Mouse (Mus musculus): Measurements from ENCODE around the gene D430042O09Rik. TPM values are rescaled to one million over a fixed set of nuclear protein-coding genes. Genes with fewer than 3 reads are reported as not detected.

The D430042O09Rik gene
- polyA plus RNA-seq, 1 experiment = 10.4 TPM

DNA sequence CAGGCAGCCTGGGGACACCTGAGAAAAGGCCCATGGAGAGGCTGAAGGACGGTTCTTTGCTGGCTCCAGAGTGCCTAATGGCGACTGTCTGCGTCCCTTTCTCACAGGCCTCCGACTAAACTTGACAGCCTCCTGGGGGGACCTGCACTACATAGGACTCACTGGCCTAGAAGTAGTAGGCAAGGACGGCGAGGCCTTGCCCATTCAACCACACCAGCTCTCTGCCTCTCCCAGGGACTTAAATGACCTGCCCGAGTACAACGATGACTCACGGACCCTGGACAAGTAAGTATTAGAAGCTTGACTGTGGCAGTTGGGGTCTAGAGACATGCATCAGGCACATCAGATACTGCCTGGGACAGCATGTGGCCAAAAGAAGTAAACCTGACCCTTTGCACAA is 152.7 kb downstream of the D430042O09Rik start:
- WGBS = 93% methylated on average over 9 of the region's 9 CpGs
- DNase-seq (ENCODE audit: low read depth, low spot score) = no peak

DNA sequence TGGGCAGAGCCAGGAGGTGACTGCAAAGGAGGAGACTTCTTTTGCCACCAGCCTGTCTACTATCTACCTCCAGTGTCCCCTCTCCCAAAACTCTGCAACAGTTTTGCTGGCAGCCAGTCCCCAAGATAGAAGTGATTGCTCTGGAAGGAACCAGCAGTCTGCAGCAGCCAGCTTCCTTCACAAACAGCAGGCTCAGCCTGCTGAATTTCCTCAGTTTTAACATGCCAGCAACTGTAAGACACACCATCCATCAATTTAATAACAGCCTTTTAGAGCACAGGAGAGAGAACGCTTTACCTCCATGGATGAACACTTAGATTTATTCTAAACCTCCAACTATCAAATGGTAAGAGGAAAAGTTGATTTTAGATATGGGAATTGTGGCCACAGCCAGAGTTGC is 156.3 kb downstream of the D430042O09Rik start:
- DNase-seq (ENCODE audit: low read depth, low spot score) = no peak
- WGBS = 84% methylated on average over 1 of the region's 1 CpGs

GRCm38 (mm10) chr7:125865234-125865633 is 157.5 kb downstream of the D430042O09Rik start:
- DNase-seq (ENCODE audit: low read depth, low spot score) = no peak
- 68% methylated on average over 11 of the region's 11 CpGs for WGBS

DNA sequence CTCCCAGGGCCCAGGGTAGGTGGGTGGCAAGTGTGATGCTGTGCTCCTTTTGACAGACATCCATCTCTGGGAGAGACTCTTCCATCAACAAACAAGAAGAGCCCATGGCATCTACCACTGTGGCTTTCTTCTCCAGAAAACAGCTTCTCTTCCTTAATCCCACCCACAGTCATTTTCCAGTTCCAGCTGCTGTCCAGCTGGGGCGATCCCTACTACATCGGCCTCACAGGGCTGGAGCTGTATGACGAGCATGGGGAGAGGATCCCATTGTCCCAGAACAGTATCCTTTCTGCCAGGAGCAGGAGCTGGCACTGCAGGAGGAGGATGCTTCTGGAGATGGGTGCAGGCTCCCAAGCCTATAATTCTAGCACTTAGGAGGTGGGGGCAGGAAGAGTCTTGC is 160.9 kb downstream of the D430042O09Rik start:
- WGBS = 88% methylated on average over 3 of the region's 3 CpGs

DNA sequence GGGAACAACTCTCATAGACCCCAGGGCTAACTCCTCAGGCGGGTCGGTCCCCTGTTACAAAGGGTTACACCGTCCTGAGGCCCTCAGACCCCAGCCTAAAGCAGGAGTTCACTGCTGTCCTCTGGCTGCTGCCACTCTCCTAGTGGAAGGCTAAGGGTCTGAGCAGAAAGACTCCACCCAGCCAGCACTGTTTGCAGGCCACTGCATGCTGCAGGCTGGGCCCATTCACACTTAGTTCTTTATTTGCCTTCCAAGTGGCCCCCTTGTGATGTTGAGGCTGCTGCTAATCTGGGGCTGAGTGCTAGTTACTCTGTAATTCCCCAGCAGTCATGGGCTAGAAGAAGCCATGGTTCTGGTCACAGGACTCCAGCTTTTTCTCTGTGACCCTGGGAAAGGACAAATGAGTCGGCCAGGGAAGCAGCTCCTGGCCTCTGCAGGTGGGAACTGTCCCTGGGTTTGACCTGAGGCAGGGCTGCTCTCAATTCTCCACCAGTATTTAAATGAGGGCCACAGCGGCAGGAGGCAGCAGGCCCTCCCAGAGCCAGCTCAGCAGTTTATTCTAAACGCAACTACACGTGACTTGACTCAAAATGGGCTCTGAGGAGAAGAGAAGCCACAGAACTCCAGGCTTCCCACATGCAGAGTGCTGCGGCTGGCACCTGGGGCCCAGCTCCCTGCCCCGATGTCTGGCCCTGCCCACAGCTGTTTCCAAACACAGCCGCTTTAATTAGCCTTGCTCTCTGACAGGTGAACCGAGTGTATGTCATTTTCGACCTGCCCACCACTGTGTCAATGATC is 163.9 kb downstream of the D430042O09Rik start:
- 54% methylated on average over 12 of the region's 12 CpGs for WGBS

More for the DNA sequence above, 160.9 kb downstream of the D430042O09Rik start:
- DNase-seq (ENCODE audit: low read depth, low spot score) = no peak

GRCm38 (mm10) chr7:125872202-125872580 is 164.5 kb downstream of the D430042O09Rik start:
- DNase-seq (ENCODE audit: low read depth, low spot score) = no peak
- WGBS = 64% methylated on average over 6 of the region's 6 CpGs

More for the DNA sequence above, 163.9 kb downstream of the D430042O09Rik start:
- no peak for DNase-seq (ENCODE audit: low read depth, low spot score)

DNA sequence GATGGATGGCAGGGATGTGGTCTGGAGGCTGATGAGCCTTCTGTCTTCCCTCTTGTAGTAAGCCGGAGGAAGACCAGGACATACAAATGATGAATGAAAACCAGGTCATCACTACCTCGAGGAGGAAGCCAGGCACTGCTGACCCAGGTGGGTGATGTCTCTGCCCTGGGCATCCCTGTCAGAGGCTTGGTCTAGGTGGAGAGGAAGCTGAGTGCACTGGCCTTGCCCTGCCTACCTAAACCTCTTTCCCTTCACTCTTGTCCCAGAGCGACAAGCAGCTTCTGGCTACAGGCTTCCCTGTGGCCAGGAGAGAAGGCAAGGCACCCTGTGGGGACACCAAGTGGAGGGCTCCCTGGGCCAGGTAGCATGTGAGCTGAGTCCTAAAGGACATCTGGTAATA is 165.2 kb downstream of the D430042O09Rik start:
- WGBS = 88% methylated on average over 3 of the region's 3 CpGs
- DNase-seq (ENCODE audit: low read depth, low spot score) = no peak

DNA sequence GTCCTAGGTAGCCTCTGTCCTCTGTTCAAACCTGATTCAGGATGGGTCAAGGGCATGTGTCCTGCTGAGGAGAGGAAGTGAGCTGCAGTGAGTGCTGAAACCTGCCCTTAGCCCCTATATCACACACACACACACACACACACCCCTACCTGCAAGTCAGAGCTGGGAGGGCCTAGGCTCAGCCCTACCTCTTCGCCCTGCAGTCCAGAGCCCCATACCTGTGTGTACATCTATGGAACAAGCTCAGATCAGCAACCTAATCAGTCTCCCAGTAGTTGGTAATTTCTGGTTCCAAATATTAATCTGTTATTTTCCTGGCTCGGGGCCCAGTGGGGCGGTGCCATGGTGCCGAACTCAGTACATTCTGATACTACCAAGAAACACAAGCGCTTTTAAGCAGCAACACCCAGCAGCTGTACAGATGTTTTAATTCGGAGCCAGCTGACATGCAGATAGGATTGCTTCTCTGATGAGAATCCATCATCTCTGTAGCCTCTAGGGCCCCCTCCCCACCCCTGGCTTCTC is 166.3 kb downstream of the D430042O09Rik start:
- 75% methylated on average over 6 of the region's 6 CpGs for WGBS

DNA sequence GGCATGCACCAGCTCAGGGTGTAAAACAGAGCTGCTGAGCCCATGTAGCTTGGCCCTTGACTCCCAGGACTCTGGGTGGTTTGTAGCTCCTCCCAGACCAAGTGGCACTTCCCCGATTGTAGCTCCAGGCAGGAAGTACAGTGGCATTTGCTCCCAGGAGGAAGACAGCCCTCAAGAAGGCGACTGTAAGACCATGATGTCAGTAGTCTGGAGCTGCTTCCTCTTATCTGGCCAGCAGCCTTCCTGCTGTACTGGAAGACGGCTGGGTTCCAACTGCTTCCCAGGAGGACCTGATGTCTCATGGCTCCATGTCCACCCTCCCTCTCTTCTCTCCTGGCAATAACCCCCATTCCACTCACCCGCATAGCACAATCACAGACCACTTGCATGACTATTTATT is 170.4 kb downstream of the D430042O09Rik start:
- 43% methylated on average over 4 of the region's 4 CpGs for WGBS
- DNase-seq (ENCODE audit: low read depth, low spot score) = no peak

More for the DNA sequence above, 166.3 kb downstream of the D430042O09Rik start:
- no peak for DNase-seq (ENCODE audit: low read depth, low spot score)

GRCm38 (mm10) chr7:125883232-125883631 is 175.5 kb downstream of the D430042O09Rik start:
- WGBS = 77% methylated on average over 2 of the region's 2 CpGs
- no peak for DNase-seq (ENCODE audit: low read depth, low spot score)

DNA sequence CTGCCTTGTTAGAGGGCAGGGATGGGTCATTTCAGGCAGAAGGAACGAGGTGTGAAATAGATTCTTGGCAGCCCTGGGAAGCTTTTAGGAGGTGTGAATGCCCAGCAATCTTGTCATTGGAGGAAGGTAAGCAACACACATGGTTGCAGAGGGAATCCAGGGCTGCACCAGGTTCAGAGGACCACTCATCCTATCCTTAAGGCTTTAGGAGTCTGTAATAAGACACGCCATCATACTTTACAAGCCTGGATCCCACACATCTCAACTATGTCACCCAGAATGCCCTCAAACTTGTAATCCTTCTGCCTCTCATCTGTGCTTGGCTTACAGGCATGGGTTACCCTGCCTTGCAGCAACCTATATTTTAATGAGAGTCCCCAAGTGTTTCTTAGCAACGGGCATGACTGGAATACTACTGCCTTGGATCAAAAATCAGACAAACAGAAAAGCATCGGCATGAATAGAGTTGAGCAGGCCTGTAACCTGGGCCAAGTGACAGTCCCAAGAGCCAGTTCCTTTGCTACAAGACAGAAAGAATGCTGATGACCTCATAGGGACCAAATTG is 178.5 kb downstream of the D430042O09Rik start:
- WGBS = 60% methylated on average over 4 of the region's 4 CpGs
- DNase-seq (ENCODE audit: low read depth, low spot score) = no peak

DNA sequence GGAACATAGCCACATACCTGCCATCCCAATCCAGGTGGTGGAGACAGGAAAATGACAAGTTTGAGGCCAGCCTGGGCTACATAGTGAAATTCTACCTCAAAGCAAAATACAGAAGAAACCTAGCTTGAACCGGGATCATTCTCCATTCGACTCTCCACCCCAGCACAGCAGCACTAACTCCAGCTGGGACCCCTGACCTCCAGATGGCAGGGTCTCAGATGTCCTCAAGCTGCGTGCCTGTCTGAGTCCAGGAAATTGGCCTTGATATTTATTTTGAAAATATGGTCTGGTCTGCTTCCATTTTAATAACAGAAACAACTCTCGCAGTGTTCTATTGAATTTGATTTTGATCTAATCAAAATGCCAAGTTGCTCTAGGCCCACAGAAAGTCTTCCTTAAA is 179.4 kb downstream of the D430042O09Rik start:
- DNase-seq (ENCODE audit: low read depth, low spot score) = no peak
- 80% methylated on average over 4 of the region's 4 CpGs for whole genome bisulfite sequencing

DNA sequence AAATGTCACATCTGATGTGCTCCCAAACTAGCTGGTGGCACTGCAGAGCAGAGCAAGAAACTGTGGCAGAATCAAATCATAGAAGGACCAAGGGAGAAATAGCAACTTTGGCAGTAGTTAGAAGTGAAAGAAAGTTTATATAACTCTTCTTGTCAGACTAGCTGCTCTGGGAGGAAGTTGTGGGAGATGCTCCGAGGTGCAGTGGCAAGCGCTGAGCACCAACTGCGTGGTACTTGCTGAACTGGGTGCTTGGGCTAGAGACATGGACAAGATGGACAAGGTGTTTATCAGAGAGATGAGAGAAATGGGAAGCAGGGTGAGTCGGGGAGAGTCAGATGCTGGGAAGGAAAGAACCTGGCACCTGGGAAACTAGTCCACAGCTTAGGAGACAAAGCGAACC is 180.1 kb downstream of the D430042O09Rik start:
- WGBS = 78% methylated on average over 5 of the region's 5 CpGs
- no peak for DNase-seq (ENCODE audit: low read depth, low spot score)

GRCm38 (mm10) chr7:125888373-125888772 is 180.7 kb downstream of the D430042O09Rik start:
- WGBS = 57% methylated on average over 12 of the region's 12 CpGs
- DNase-seq (ENCODE audit: low read depth, low spot score) = no peak

DNA sequence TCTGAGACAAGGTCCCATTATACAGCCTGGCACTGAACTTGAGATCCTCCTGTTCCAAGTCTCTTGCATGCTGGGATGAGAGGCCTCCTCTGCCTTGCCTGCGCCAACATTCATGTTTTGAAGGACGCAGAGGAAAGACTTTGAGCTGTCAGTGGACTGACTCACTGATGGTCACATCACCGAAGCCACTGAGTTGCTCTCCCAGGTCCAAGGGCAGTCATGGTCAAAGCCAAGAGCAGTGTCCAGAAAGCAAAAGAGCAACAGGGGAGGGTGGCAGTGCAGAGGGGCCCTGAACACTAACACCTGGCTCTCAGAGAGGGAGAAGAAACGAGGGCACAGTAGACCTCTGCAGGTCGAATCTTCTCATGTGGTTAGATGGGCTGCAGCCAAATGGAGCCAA is 185.9 kb downstream of the D430042O09Rik start:
- no peak for DNase-seq (ENCODE audit: low read depth, low spot score)

GRCm38 (mm10) chr7:125897059-125897458 is 189.4 kb downstream of the D430042O09Rik start:
- no peak for DNase-seq (ENCODE audit: low read depth, low spot score)
- 82% methylated on average over 4 of the region's 4 CpGs for WGBS

More for the DNA sequence above, 185.9 kb downstream of the D430042O09Rik start:
- 87% methylated on average over 5 of the region's 5 CpGs for WGBS

- WGBS = 5% methylated on average over 7 of the region's 7 CpGs
- peak; percentile 7 for DNase-seq (ENCODE audit: low read depth, low spot score)
These were observed 191.3 kb downstream of the D430042O09Rik start for GRCm38 (mm10) chr7:125899036-125899435.

DNA sequence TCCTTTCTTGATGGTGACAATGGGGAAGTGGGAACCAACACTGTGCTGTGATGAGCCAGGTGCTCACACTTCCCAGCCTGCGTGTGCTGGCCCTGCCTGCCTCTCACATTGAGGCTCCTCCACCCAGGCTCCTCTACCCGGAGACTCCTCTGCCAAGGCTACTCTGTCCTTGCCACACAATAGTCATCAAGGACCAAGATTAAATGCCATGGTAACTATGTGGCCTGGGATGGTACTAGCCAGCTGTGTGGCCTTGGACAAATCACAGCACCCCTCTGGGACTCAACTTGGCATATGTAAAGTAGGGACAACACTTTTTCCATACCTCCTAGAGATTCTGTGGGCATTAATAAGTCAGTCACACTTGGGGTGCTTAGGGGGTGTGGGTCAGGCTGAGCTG is 192.2 kb downstream of the D430042O09Rik start:
- 71% methylated on average over 2 of the region's 2 CpGs for WGBS
- no peak for DNase-seq (ENCODE audit: low read depth, low spot score)

- DNase-seq (ENCODE audit: low read depth, low spot score) = no peak
- 69% methylated on average over 13 of the region's 13 CpGs for WGBS
These were observed 192.9 kb downstream of the D430042O09Rik start for GRCm38 (mm10) chr7:125900386-125901161.

GRCm38 (mm10) chr7:125920801-125921200 is 213.1 kb downstream of the D430042O09Rik start:
- DNase-seq (ENCODE audit: low read depth, low spot score) = no peak
- 66% methylated on average over 5 of the region's 5 CpGs for WGBS

All from large intestine, adult 2 months (tissue).